ENCODE assay signal across 24 mouse cellular contexts in the genomic region with DNA sequence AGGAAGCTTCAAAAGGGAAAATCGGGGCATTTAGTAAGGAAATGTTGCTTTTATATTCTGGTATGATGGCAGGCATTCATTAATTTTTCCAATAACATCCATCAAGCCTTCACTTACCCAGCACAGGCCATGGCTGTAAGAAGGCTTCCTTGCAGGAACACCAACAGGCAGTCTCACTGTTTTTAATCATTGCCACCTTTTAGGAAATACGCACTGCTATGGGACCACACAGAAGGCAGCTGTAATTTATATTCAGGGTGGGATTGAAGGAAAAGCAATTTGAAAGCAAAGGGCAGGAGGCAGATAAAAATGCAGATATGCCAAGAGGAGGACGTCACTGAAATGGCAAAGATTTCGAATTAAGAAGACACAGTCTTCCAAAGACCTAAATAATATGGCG.
DNase-seq lines count a peak whose midpoint lies in the region; ATAC-seq lines count a peak whose summit lies in the region.
"Had no signal": no experiment of that assay in that cellular context is flagged by ENCODE, and none has a peak within 500 bp of the region (broad histone marks: within the 10 kb centered on the region; RNA-seq: fewer than 3 reads in every experiment).

No protein-coding gene starts in this region.

- peak; percentile 28 for DNase-seq in embryonic facial prominence, embryonic 11.5 days (ENCODE audit: low spot score)
- no peak for DNase-seq in embryonic facial prominence, embryonic 10.5 days (ENCODE audit: low spot score)
- peak; percentile 62 for DNase-seq in midbrain, embryonic 11.5 days (ENCODE audit: low spot score, missing footprints)
- peak; percentile 11 for DNase-seq in embryo, embryonic 11 days
- DNase-seq in mesoderm, embryonic 11.5 days (ENCODE audit: low read depth, low spot score): peak; percentile 18
- DNase-seq in frontal cortex, postnatal 25 days (ENCODE audit: low spot score in 2 of 2): no peak
- no peak for DNase-seq in right cerebral cortex, postnatal 10 days (ENCODE audit: low spot score in 2 of 2)
- DNase-seq: adrenal gland, adult 2 months; adrenal gland, postnatal 10 days; adrenal gland, postnatal 25 days; cerebellum, adult 11 months; cerebellum, adult 18-20 months; cerebellum, adult 8-10 months; cerebellum, adult 9-11 months; cerebellum, postnatal 14 days; cerebellum, postnatal 36 days had no signal

- H3K27me3 ChIP-seq in embryonic facial prominence, embryonic 11.5 days (ENCODE audit: control insufficient read depth, insufficient read depth, low read length): no peaks in the 10 kb centered on the region
- H3K27me3 ChIP-seq in embryonic facial prominence, embryonic 10.5 days (replicated peaks; ENCODE audit: low read depth, poor library complexity, severe bottlenecking): no peaks in the 10 kb centered on the region
- no peaks in the 10 kb centered on the region for H3K27me3 ChIP-seq in midbrain, embryonic 11.5 days (ENCODE audit: control insufficient read depth, insufficient read depth, low read length)
- no peaks in the 10 kb centered on the region for H3K27me3 ChIP-seq in midbrain, embryonic 16.5 days (ENCODE audit: control insufficient read depth, insufficient read depth, low read depth, low read length)
- H3K27me3 ChIP-seq: embryonic facial prominence, embryonic 13.5 days; embryonic facial prominence, embryonic 15.5 days; forebrain, embryonic 12.5 days had no signal

- 48% methylated on average over 5 of the region's 5 CpGs for WGBS in embryonic facial prominence, embryonic 11.5 days
- WGBS in embryonic facial prominence, embryonic 10.5 days: 58% methylated on average over 5 of the region's 5 CpGs
- WGBS in midbrain, embryonic 11.5 days: 67% methylated on average over 5 of the region's 5 CpGs
- WGBS in midbrain, embryonic 16.5 days: 67% methylated on average over 5 of the region's 5 CpGs

- H3K9ac ChIP-seq in embryonic facial prominence, embryonic 11.5 days (replicated peaks; ENCODE audit: low read length): no peak overlapping the region
- no peak overlapping the region for H3K9ac ChIP-seq in midbrain, embryonic 11.5 days (ENCODE audit: low read length)
- no peak overlapping the region for H3K9ac ChIP-seq in midbrain, embryonic 16.5 days (ENCODE audit: low read depth, low read length)
- H3K9ac ChIP-seq: embryonic facial prominence, embryonic 13.5 days; embryonic facial prominence, embryonic 15.5 days; forebrain, embryonic 12.5 days had no signal

- no peak overlapping the region for H3K27ac ChIP-seq in embryonic facial prominence, embryonic 11.5 days (replicated peaks; ENCODE audit: low read depth, low read length)
- no peak overlapping the region for H3K27ac ChIP-seq in embryonic facial prominence, embryonic 10.5 days (replicated peaks)
- no peak overlapping the region for H3K27ac ChIP-seq in midbrain, embryonic 11.5 days (ENCODE audit: low read depth, low read length)
- no peak overlapping the region for H3K27ac ChIP-seq in midbrain, embryonic 16.5 days (ENCODE audit: low read length)
- H3K27ac ChIP-seq: embryonic facial prominence, embryonic 13.5 days; embryonic facial prominence, embryonic 15.5 days; forebrain, embryonic 10.5 days; forebrain, embryonic 12.5 days had no signal

- no peak for ATAC-seq in embryonic facial prominence, embryonic 11.5 days (replicated peaks; ENCODE audit: insufficient number of reproducible peaks, low FRiP score, low TSS enrichment, low read depth)
- no peak for ATAC-seq in midbrain, embryonic 11.5 days (ENCODE audit: low FRiP score)
- ATAC-seq in midbrain, embryonic 16.5 days: no peak
- ATAC-seq: forebrain, embryonic 14.5 days; forebrain, embryonic 16.5 days had no signal

- no peaks in the 10 kb centered on the region for H3K4me1 ChIP-seq in embryonic facial prominence, embryonic 11.5 days (ENCODE audit: control insufficient read depth, insufficient read depth, low read length)
- peaks cover 6% of the 10 kb centered on the region for H3K4me1 ChIP-seq in embryonic facial prominence, embryonic 10.5 days
- H3K4me1 ChIP-seq in midbrain, embryonic 11.5 days (ENCODE audit: control insufficient read depth, insufficient read depth, low read length): no peaks in the 10 kb centered on the region
- no peaks in the 10 kb centered on the region for H3K4me1 ChIP-seq in midbrain, embryonic 16.5 days (ENCODE audit: control insufficient read depth, insufficient read depth, low read length)
- H3K4me1 ChIP-seq: embryonic facial prominence, embryonic 13.5 days; embryonic facial prominence, embryonic 15.5 days; forebrain, embryonic 10.5 days; forebrain, embryonic 12.5 days had no signal

- no peaks in the 10 kb centered on the region for H3K9me3 ChIP-seq in embryonic facial prominence, embryonic 11.5 days (replicated peaks; ENCODE audit: control insufficient read depth, low read length)
- no peaks in the 10 kb centered on the region for H3K9me3 ChIP-seq in embryonic facial prominence, embryonic 10.5 days
- no peaks in the 10 kb centered on the region for H3K9me3 ChIP-seq in midbrain, embryonic 11.5 days (ENCODE audit: control insufficient read depth, low read length)
- no peaks in the 10 kb centered on the region for H3K9me3 ChIP-seq in midbrain, embryonic 16.5 days (replicated peaks; ENCODE audit: control insufficient read depth, low read length, poor library complexity, severe bottlenecking)
- H3K9me3 ChIP-seq: embryonic facial prominence, embryonic 13.5 days; embryonic facial prominence, embryonic 15.5 days; forebrain, embryonic 10.5 days; forebrain, embryonic 12.5 days had no signal

- H3K36me3 ChIP-seq in embryonic facial prominence, embryonic 11.5 days (replicated peaks; ENCODE audit: control insufficient read depth, insufficient read depth, low read depth, low read length): no peaks in the 10 kb centered on the region
- no peaks in the 10 kb centered on the region for H3K36me3 ChIP-seq in embryonic facial prominence, embryonic 10.5 days (replicated peaks)
- H3K36me3 ChIP-seq in midbrain, embryonic 11.5 days (ENCODE audit: control insufficient read depth, insufficient read depth, low read length): no peaks in the 10 kb centered on the region
- H3K36me3 ChIP-seq in midbrain, embryonic 16.5 days (ENCODE audit: control insufficient read depth, insufficient read depth, low read length): no peaks in the 10 kb centered on the region
- H3K36me3 ChIP-seq: embryonic facial prominence, embryonic 13.5 days; embryonic facial prominence, embryonic 15.5 days; forebrain, embryonic 10.5 days; forebrain, embryonic 12.5 days had no signal

- no peak overlapping the region for H3K4me3 ChIP-seq in embryonic facial prominence, embryonic 11.5 days (ENCODE audit: low read depth, low read length)
- no peak overlapping the region for H3K4me3 ChIP-seq in embryonic facial prominence, embryonic 10.5 days
- no peak overlapping the region for H3K4me3 ChIP-seq in midbrain, embryonic 11.5 days (ENCODE audit: low read depth, low read length)
- no peak overlapping the region for H3K4me3 ChIP-seq in midbrain, embryonic 16.5 days (ENCODE audit: low read depth, low read length)
- H3K4me3 ChIP-seq: embryonic facial prominence, embryonic 13.5 days; embryonic facial prominence, embryonic 15.5 days; erythroblast, embryonic 14.5 days; forebrain, embryonic 10.5 days; forebrain, embryonic 12.5 days had no signal

- H3K4me2 ChIP-seq in embryonic facial prominence, embryonic 11.5 days (ENCODE audit: low read depth, low read length): no peak overlapping the region
- no peak overlapping the region for H3K4me2 ChIP-seq in midbrain, embryonic 11.5 days
- H3K4me2 ChIP-seq in midbrain, embryonic 16.5 days (ENCODE audit: low read length): no peak overlapping the region
- H3K4me2 ChIP-seq: embryonic facial prominence, embryonic 13.5 days; embryonic facial prominence, embryonic 15.5 days; forebrain, embryonic 12.5 days had no signal

Comparison
In these comparisons a context has a peak if more than half of its experiments do, and no peak if none do; other contexts are left out.
1. DNase-seq: peak in embryonic facial prominence, embryonic 11.5 days (single experiment), midbrain, embryonic 11.5 days (single experiment), embryo, embryonic 11 days (single experiment) and mesoderm, embryonic 11.5 days (single experiment); none in embryonic facial prominence, embryonic 10.5 days (single experiment), frontal cortex, postnatal 25 days (0 of 2) and right cerebral cortex, postnatal 10 days (0 of 2).